Mouse (Mus musculus) erythroblast, adult 5-6 weeks (primary cell): ENCODE measurements around the gene Pcgf5. TPM values are rescaled to one million over a fixed set of nuclear protein-coding genes. Genes with fewer than 3 reads are reported as not detected.

Experiments used
- ATAC-seq: replicated peaks from 2 replicates; pipeline ENCODE4 v1.8.0; 2016; ENCODE audit warnings: moderate number of reproducible peaks, mild to moderate bottlenecking, moderate TSS enrichment, inconsistent platforms; ENCODE audit not compliant: poor library complexity, low FRiP score, severe bottlenecking
- total RNA-seq, 2 experiments: library from RNA; stranded (forward) in 1 of 2; stranded (reverse) in 1 of 2; fragments of 150-400 nt in 1 of 2; fragments of 200-764, 138-1000 nt in 1 of 2; gene quantifications; 2 replicates each; pipeline versions ENCODE4 v1.2.3 to v1.2.4; 2015 to 2017; ENCODE audit warnings: low replicate concordance in 2 of 2

The Pcgf5 gene
- total RNA-seq, 2 experiments from 2014 or later = 18.6 to 48.1 TPM

DNA sequence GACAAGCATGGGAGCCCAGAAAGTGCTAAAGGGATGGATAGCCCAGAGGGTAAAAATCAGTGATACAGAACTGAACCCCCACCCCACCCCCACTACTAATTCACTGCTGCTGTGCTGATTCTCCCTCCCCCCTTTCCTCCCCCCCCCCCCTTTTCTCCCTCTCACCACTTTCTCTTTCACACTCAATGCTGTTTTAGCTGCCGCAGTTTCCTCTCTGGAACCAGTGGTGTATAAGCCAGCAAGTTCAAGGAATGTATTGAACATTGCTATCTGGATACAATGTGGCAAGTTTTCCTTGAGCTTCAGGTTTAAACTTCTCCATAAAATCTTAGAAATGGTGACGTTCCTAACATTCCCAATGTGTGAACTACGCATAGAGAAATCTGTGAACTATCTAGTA lies 34.8 kb downstream of the Pcgf5 start:
- ATAC-seq = no peak

DNA sequence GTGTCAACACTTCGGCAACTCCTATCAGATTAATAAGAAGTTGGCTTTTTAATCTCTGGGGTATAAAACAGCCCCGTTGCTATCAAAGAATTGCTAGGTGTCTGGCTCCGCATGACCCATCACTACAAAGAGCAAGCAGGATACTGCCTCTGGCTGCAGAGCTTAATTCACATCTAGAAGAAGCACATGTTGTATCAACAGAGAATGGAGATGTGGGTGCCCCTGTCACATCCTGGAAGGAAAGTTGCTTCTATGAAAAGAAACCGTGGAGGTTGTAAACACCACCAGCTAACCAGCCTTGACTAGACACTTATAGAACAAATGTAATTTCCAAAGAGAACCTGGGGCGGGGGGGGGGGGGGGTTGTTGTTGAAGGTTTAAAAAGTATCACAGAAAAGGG lies 35.9 kb downstream of the Pcgf5 start:
- ATAC-seq = no peak

DNA sequence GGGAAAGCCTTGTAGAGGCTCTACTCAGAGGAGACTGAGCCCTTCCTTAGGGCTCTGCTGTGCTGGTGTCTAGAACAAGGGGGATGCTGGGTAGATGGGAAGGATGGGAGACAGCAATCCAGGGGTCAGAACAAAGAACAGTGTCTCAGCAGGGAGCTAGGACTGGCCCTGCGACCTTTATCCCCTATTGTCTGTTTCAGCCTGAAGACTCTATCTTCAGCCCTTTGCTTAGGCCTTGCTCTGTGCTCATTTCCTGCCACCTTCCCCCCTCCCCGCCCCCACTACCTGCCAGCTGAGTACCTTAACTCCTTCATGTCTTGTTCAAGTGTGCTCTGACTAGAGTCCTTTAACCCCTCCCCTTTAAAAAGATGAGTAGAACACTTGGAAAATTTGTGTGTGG lies 36.3 kb downstream of the Pcgf5 start:
- ATAC-seq = no peak

DNA sequence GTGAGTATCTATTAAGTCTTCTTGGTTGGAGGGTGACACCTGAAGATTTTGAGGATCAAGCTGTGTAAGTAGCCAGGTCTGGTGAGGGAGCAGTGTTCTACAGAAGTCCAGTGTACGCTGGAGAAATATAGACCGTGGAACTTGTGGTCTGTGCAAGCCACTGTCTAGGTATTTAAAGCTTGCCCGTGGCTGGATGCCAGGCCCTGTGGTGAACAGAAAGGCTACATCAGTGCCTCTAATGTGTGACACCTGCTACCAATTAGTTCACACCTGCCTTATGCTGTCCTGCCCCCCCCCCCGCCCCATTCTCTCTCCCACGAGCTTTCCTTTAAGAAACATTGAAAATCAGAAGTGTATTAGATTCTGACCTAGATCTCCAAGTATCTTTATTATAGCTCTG lies 40.4 kb downstream of the Pcgf5 start:
- no peak for ATAC-seq

DNA sequence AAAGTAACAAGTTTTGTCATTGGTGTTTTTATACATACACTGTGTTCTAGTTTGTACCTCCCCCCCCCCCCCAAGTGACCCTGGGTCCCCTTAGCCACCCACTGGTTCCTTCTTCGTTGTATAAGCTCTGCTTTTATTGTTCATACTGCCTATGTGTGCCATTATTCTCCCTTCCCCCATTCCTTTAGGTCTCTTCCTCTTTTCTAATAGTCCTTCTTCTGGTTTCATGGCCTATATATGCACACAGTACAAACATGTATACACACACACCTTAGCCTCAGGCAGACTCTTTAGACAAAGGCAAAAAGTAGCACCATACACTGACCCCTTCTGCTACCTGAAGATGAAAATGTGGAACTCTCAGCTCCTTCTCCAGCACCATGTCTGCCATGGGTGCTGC lies 42.6 kb downstream of the Pcgf5 start:
- no peak for ATAC-seq

DNA sequence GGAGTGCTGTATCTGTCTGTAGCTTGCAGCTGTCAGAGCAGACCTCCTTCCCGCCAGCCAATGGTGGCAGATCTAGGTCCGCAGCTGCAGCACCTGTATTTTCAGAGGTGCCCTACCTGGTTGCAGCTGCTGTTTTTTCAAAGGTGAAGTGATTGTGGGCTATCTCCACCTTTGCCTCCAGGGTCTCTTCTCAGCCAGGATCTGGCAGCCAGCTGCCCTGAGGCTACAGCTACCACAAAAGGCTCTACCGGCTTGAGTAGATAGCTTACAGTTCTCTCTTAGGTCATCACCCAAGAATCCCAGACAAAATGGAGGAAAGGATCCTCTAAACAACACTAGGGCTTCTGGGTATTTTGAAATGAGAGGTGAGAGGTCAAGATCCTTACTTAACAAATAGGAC lies 50.4 kb downstream of the Pcgf5 start:
- ATAC-seq = no peak

DNA sequence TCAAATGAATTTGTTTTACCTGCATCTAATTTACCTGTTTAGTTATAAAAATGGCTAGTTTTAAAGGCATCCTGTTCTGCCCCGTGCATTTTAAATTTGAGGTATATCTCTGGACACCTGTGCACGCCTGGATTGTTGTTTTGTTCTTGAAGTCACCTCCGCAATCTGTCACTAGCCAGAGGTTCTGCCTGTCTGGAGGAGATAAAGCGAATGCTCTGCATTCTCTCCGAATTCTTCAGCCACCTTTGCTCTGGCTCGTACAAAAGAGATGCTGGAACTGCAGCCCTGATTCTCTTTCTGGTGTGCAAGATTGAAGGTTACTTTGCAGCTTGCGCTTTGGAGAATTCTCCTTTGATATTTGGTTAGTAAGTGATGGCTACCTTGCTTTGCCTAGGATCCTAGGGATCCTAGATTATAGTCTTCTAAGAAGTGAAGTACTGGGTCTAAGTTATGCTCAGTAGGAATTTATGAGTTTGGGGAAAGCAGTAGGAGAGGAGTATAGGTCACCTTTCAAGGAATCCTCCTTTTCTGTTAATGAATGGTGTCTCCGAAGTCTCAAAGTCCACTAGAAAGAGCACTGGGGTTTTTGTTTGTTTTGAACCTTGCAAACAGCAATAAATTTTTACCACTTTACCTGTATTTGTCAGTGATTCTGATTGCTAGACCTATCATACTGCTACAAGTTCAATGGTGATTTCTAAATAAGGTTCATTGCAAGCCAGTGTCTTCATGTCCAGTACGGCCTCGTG lies 60.4 kb downstream of the Pcgf5 start:
- no peak for ATAC-seq

DNA sequence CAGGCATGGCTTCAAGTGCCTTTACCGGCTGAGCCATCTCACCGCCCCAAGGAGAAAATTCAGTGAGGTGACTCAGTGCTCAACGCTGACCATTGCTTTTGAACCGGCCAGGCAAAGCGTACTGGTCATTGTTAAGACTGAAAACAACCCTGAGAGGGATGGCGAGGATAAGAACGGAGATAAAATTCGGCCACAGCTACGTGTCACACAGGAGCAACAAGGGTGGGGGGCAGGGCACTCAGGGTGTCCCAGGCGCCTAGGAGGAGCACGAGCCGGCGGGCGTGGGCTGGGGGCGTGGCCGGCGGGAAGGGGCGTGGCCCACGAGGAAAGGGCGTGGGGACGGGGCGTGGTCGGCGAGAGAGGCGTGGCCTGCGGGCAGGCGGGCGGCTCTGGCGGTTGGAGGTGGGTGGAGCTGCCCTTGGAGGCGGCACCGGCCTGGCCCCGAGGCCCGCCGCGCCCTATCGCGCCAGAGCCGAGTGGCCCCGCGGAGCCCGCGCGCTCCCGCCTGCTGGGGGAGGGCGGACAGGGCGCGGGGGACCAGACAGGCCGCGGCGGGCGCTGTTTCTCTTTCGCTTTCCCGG lies 61.3 kb downstream of the Pcgf5 start:
- ATAC-seq = peak; percentile 93

DNA sequence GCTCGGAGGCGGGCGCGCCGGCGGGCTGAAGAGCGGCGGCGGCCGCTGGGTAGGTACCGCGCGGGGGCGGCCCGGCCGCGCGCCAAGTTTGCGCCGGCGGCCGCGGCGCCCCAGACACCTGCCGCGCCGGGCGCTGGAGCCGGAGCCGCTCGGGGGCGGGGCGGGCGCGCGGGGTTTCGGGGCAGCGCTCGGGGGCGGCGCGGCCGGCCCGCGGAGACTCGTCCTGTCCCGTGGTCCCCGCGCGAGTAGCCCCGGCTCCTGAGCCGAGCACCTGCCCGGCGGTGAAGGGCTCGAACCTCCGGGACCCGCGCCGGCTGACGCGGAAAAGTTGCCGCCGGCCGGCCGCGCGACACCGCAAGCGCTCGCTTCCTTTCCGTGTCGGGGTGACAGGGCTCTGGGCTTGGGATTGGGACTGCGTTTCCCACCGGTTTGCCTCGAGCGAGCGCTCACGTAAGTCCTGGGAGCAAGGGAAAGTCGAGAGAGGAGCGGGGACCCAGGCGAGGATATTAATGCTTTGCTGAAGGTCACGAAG lies 61.8 kb downstream of the Pcgf5 start:
- no peak for ATAC-seq

DNA sequence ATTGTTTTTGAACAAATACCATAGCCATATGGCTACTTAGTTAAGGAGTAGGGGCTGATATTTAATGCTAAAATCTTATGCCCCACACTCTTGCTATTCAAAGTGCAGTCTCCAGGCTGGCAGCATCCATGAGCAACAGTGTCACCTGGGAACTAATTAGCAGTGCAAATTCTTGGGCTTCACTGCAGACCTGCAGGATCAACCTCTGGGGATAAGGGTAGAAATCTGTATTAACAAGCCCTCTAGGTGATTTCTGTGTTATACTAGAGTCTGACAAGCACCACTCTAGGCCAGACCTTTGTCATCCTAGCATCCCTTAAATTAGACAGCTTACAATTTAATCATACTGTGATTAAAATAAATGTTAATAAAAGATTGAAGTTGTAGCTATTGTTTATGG lies 71.8 kb downstream of the Pcgf5 start:
- ATAC-seq = no peak

DNA sequence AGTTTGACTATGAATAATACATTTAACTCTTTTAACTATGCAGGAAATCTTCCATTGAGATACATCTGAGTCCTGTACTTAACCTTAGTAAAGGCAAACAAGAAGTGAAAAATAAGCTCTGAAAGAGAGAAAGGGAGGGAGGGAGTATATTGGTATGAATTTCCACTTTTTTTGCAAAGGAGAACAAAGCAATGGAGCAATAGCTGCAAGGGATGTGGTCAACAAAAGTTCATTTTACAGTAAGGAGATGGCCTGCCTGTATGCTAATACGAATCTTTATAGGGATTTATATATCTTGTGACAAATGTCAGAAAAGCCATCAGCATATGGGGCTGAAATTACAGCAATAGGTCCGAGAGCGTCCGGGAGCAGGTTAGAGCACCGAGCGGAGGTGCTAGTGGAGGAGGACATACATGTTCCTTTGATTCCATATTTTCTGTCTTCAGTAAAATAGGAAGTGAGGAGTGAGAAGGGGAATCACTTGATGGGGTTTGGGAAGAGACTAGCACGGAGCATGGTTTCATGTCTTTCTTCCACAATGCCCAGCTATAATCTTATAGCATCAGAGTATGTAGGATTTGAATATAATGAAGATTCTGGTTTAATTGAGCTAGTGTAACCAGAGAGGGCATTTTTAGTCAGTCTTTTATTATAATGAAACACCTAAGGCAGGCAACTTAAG lies 79.2 kb downstream of the Pcgf5 start:
- no peak for ATAC-seq

DNA sequence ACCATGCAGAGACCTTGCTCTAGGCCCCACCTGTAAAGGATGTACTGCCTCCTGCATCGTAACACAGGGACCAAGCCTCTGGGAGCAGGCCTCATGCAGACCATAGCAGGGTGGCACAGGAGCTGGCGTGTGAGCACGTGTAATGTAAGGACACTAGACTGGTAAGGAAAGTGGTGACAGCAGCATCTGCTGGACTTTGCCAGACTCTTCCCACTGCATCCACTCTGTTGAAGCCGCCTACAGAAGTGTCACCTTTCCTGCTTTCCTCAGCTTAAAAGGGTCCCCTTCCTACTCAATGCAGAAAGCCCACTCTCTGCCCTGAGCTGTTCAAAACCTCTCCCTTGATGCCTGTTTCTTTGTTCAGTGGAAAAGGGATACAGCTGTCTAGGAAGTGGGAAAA lies 80.0 kb downstream of the Pcgf5 start:
- no peak for ATAC-seq

DNA sequence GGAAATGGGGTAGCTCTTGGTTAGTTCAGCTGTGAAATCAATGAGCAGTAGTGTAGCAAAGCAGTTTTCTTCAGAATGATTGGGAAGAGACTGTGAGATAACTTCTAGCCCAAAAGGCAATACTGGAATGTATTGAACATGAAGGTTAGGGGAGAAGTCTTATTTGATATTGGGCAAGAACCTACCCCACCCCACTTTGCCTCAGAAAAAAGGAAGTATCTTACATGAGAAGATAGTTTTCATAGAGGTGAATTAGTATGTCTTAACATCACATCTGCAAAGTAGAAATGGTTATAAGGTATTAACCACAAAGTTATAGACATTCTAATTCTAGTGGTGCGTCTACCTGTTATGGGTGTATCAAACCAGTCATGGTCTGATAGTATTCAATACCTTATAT lies 81.2 kb downstream of the Pcgf5 start:
- ATAC-seq = no peak

DNA sequence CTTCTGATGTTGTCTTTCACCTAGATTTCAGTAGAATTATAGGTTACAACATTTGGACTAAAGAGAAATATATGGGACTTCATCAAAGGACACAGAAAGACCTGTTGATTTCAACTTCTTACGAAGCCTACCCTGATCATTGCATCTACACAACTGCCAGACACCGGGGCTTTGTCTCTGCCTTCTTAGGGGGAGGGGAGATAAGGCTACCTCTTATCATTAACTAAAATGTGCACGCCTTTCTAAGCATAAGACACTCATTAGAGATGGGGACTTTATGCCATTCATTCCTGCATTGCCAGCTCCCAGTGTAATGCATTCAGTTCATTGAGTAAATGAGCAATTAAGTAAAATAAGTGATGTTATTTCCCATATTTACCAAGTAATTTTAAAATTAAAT lies 85.1 kb downstream of the Pcgf5 start:
- no peak for ATAC-seq

DNA sequence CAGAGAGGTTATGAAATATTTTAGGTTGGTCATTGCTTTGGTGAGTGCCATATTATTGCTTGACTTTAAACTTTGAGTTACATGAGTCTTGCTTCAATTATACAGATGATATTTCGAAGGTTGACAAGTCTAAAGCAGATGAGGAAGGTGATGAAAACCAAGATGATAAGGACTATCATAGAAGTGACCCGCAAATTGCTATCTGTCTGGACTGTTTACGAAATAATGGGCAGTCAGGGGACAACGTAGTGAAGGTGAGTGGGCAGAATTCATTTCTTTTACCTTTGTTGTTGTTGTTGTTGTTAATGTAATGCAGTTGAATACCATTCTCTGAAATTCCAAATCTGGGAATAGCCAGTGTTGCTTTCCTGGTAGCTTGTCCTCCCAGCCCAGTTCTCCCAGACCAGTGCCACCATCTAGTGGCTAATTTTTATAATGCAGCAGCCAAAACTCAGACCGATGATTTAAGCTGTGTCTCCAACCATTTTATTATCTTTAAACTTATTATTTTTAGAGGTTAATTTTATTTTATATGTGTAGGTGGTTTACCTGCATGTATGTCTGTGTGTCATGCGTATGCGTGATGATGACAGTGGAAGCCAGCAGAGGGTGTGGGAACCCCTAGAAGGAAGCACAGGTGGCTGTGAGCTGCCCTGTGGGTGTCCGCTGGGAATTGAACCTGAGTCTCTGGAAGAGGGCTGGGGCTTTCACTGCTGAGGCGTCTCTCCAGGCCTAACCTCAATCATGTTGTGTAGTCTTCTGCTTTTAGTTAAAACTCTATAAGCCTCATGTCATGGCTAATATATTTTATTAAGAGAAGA lies 92.0 kb downstream of the Pcgf5 start:
- peak; percentile 89 for ATAC-seq

DNA sequence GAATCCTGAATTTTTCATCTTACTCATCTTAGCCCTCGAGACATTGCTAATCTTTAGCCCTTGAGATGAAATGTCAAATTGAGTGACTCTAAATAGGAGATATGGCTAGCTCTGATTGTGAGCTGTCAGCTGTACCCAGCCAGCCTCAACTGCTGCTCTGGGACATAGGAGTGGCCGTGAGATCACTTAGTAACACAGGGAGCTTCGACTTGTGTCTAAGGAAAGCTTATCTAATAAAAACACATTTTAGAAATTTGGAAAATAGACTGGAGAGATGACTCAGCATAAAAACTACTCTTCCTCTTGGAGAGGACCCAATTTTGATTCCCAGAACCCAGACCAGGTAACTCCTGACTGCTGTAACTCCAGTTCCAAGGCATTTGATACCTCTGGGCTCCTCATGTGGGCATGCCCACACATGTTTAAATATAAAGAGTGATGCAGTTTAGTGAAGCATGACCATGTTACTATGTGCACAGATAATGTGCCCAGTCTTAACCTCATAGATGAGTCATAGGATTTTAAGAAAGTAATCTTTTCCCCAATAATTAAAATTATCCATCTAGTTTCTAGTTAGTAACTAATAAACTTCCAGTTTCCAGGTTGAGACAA lies 103.0 kb downstream of the Pcgf5 start:
- ATAC-seq = peak; percentile 94

DNA sequence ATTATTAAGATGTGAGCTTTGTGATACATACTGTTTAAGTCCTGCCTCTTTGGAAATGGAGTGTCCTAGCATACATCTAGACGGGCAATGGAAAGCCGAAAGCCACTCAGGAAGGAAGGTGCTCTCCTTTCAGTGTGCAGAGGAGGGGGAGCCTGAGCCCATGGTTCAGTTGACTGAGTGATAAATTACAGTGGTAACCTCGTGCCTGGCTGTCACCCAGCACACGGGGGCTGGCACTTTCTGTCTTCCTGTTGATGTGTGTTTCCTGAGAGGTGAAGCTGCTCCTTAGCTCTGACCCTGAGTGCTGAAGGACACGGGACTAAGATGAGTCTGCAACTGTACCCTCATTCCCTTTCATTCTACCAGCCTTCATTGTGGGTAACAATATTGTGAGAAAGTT lies 103.6 kb downstream of the Pcgf5 start:
- ATAC-seq = peak; percentile 19

DNA sequence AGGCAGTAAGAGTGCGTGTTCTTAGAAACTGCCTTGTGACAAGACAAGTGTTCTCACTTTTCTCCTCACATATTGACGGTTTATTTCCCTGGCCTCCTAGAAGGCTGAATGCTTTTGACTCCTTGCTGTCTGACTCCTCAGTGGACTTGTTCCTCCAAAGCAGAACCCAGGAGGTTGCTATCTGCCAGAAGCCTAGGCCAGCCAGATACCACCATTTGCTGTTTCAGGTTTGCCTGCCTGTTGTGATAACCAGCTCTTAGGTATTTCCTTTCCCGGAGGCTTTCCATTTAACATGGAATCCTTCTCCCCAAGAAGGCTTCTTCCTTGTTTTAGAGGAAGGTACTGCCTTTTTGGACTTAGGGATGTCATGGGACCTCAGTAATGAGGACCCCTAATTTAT lies 104.1 kb downstream of the Pcgf5 start:
- ATAC-seq = peak; percentile 77

DNA sequence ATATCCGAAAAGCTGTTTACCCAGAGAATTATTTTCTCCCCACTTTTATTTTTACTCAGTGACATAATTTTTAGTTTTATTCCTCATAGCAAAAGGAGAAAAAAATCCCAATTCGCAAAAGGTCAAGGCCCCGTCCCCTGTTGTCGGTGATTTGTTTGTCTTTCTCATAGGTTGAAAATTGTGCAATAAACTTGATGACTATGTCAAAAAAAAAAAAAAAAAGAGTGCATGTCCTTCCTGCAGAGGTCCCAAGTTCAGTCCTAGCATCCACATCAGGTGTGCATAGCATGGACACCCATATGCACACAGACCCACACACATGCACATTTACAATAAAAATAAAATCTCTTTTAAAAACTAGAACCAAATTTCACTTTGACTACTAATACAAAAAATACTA lies 105.3 kb downstream of the Pcgf5 start:
- ATAC-seq = no peak

DNA sequence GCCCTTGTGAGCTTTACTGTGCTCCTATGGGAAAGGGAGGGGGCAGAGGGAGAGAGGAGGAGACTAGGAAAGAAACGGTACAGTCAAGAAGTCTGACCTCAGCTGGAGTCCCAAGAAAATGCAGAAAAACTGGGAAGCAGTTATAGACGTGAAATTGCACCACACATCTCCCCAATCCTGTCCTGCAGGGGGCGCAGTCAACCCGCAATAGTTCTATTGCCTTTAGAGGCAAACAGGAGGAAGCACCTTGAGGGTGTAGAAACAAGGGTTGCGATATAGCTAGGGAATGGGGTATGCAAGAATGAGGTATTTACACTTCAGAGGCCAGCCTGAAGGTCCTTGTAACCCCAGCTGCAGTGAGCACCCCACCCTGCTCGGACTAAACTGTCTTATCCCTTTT lies 122.0 kb downstream of the Pcgf5 start:
- ATAC-seq = peak; percentile 82
